Mouse (Mus musculus) naive thymus-derived CD4-positive, alpha-beta T cell, adult 5 months (primary cell): ENCODE data around the gene Vmn1r227. TPM values are rescaled to one million over a fixed set of nuclear protein-coding genes. Genes with fewer than 3 reads are reported as not detected.

Source experiments
- polyA plus RNA-seq: library from polyadenylated mRNA; unstranded; fragments of 100-300 nt; shearing (Covaris generic); gene quantifications from one replicate; pipeline ENCODE4 v1.2.1, GENCODE M21; 2017

Gene Vmn1r227
- not detected for polyA plus RNA-seq

GRCm38 (mm10) chr17:20729543-20729942, at the start of gene Vmn1r227:
TSS of gene Vmn1r227 (plus strand) at chr17:20729843.

GRCm38 (mm10) chr17:20682543-20682942, 47.1 kb upstream of the Vmn1r227 start, which contains the start of gene Vmn1r226:
TSS of gene Vmn1r226 (plus strand) at chr17:20682843.

GRCm38 (mm10) chr17:20786057-20786456, 56.4 kb downstream of the Vmn1r227 start, which contains the start of gene Vmn1r228:
TSS of gene Vmn1r228 (minus strand) at chr17:20786157.

Other genes with a start within 250 kb of the Vmn1r227 start
- gene Vmn2r108, start 248.5 kb upstream of the Vmn1r227 start, polyA plus RNA-seq, result not detected
- gene Vmn1r225, start 231.7 kb upstream of the Vmn1r227 start, polyA plus RNA-seq, result not detected
- gene Vmn2r109, start 165.1 kb upstream of the Vmn1r227 start, polyA plus RNA-seq, result not detected
- gene Vmn2r110, start 133.4 kb upstream of the Vmn1r227 start, polyA plus RNA-seq, result not detected
- not detected for gene Fpr-rs3, start 105.0 kb upstream of the Vmn1r227 start, polyA plus RNA-seq
- gene Vmn1r226, start 47.0 kb upstream of the Vmn1r227 start, polyA plus RNA-seq, result not detected
- gene Vmn1r228, start 56.3 kb downstream of the Vmn1r227 start, polyA plus RNA-seq, result not detected
- not detected for gene Vmn1r229, start 81.7 kb downstream of the Vmn1r227 start, polyA plus RNA-seq
- not detected for gene Vmn1r230, start 110.6 kb downstream of the Vmn1r227 start, polyA plus RNA-seq
- not detected for gene Vmn1r231, start 175.2 kb downstream of the Vmn1r227 start, polyA plus RNA-seq
- not detected for gene Vmn1r232, start 189.9 kb downstream of the Vmn1r227 start, polyA plus RNA-seq
- gene Ppp2r1a, start 215.5 kb downstream of the Vmn1r227 start, polyA plus RNA-seq, result 255 TPM